Mouse (Mus musculus) CH12.LX (cell line): ENCODE measurements around the gene Rapgef2. TPM values are rescaled to one million over a fixed set of nuclear protein-coding genes. Genes with fewer than 3 reads are reported as not detected.

ENCODE experiments used
- DNase-seq: peaks from one replicate; pipeline ENCODE4 v3.0.0-alpha.2; 2013; ENCODE audit errors: extremely low read depth
- H3K27ac ChIP-seq: 2 replicates; pipeline ENCODE4 v1.5.1; 2012; ENCODE audit warnings: low read depth, mild to moderate bottlenecking, control low read depth, moderate library complexity; ENCODE audit not compliant: insufficient read depth
- H3K27me3 ChIP-seq: replicated peaks from 2 replicates; pipeline ENCODE3; 2012; ENCODE audit warnings: inconsistent platforms
- H3K36me3 ChIP-seq, 2 experiments: replicated peaks in 1 of 2; 2 replicates each; pipeline versions ENCODE3 to v1.6.1; 2012; ENCODE audit warnings: inconsistent platforms in 1 of 2, low read length in 1 of 2, mild to moderate bottlenecking in 1 of 2, mixed read lengths in 1 of 2, moderate library complexity in 1 of 2; ENCODE audit not compliant: control insufficient read depth in 1 of 2, insufficient read depth in 1 of 2
- H3K4me1 ChIP-seq, 2 experiments: 2 replicates each; pipeline ENCODE4 v1.6.1; 2012; ENCODE audit warnings: inconsistent platforms in 1 of 2, moderate library complexity in 1 of 2; ENCODE audit not compliant: insufficient read depth in 2 of 2, control insufficient read depth in 1 of 2
- H3K4me2 ChIP-seq: 2 replicates; pipeline ENCODE4 v1.6.1; 2012; ENCODE audit warnings: low read depth, mild to moderate bottlenecking, control low read depth; ENCODE audit not compliant: poor library complexity, insufficient read depth, severe bottlenecking
- H3K4me3 ChIP-seq, 3 experiments: fragments of 150-350 bp in 1 of 3; sonication (generic) in 1 of 3; replicated peaks in 1 of 3; 2 replicates each; pipeline versions ENCODE3 to v1.5.1; 2011 to 2012; ENCODE audit warnings: low read depth in 2 of 3, low read length in 2 of 3, mild to moderate bottlenecking in 2 of 3, moderate library complexity in 2 of 3, control low read depth in 1 of 3, improper control_type of control experiment in 1 of 3, inconsistent platforms in 1 of 3, mixed read lengths in 1 of 3; ENCODE audit not compliant: poor library complexity in 1 of 3
- H3K79me2 ChIP-seq: replicated peaks from 2 replicates; pipeline ENCODE4 v1.6.1; 2012; ENCODE audit warnings: mild to moderate bottlenecking, moderate library complexity; ENCODE audit not compliant: control insufficient read depth, poor library complexity, insufficient read depth, severe bottlenecking; ENCODE audit errors: extremely low read depth
- H3K9ac ChIP-seq: 2 replicates; pipeline ENCODE4 v1.6.1; 2012; ENCODE audit warnings: low read depth, mild to moderate bottlenecking, control low read depth, moderate library complexity; ENCODE audit not compliant: insufficient read depth
- H3K9me3 ChIP-seq: replicated peaks from 2 replicates; pipeline ENCODE3; 2012; ENCODE audit warnings: low read length, inconsistent platforms, mixed read lengths
- BHLHE40 ChIP-seq: IDR thresholded peaks from 2 replicates; pipeline ENCODE4 v1.6.1; 2011; ENCODE audit warnings: mild to moderate bottlenecking, low read depth, low read length, improper control_type of control experiment
- CHD1 ChIP-seq: IDR thresholded peaks from 2 replicates; pipeline ENCODE4 v1.6.1; 2012; ENCODE audit warnings: low read depth, low read length, improper control_type of control experiment, inconsistent platforms
- CHD2 ChIP-seq: IDR thresholded peaks from 2 replicates; pipeline ENCODE4 v1.6.1; 2011; ENCODE audit warnings: low read length, improper control_type of control experiment
- CTCF ChIP-seq, 2 experiments: IDR thresholded peaks in 1 of 2; conservative IDR thresholded peaks in 1 of 2; 2 replicates each; pipeline ENCODE4 v1.5.1; 2011 to 2012; ENCODE audit warnings: low read depth in 2 of 2, low read length in 2 of 2, improper control_type of control experiment in 1 of 2, inconsistent platforms in 1 of 2, mild to moderate bottlenecking in 1 of 2, moderate library complexity in 1 of 2
- E2F4 ChIP-seq: IDR thresholded peaks from 2 replicates; pipeline ENCODE4 v1.6.1; 2011; ENCODE audit warnings: low read depth, low read length, improper control_type of control experiment; ENCODE audit not compliant: insufficient replicate concordance
- EP300 ChIP-seq: IDR thresholded peaks from 2 replicates; pipeline ENCODE4 v1.6.1; 2011; ENCODE audit warnings: low read length, improper control_type of control experiment
- ETS1 ChIP-seq: conservative IDR thresholded peaks from 2 replicates; pipeline ENCODE4 v1.6.1; 2012; ENCODE audit warnings: low read depth, mild to moderate bottlenecking, inconsistent platforms, low read length, improper control_type of control experiment, moderate library complexity
- GABPA ChIP-seq: IDR thresholded peaks from 2 replicates; pipeline ENCODE4 v1.6.1; 2012; ENCODE audit warnings: low read depth, low read length, improper control_type of control experiment, inconsistent platforms; ENCODE audit not compliant: insufficient replicate concordance
- HCFC1 ChIP-seq: IDR thresholded peaks from 2 replicates; pipeline ENCODE4 v1.6.1; 2012; ENCODE audit warnings: low read depth, mild to moderate bottlenecking, inconsistent platforms, low read length, improper control_type of control experiment
- IRF4 ChIP-seq: IDR thresholded peaks from 2 replicates; pipeline ENCODE4 v1.6.1; 2014; ENCODE audit warnings: low read depth, mild to moderate bottlenecking, inconsistent platforms, low read length, improper control_type of control experiment
- JUN ChIP-seq: IDR thresholded peaks from 2 replicates; pipeline ENCODE4 v1.6.1; 2011; ENCODE audit warnings: low read depth, mild to moderate bottlenecking, low read length, improper control_type of control experiment, moderate library complexity; ENCODE audit not compliant: insufficient read depth
- JUND ChIP-seq: conservative IDR thresholded peaks from 2 replicates; pipeline ENCODE4 v1.6.1; 2011; ENCODE audit warnings: low read depth, low read length, improper control_type of control experiment
- KAT2A ChIP-seq: IDR thresholded peaks from 2 replicates; pipeline ENCODE4 v1.6.1; 2012; ENCODE audit warnings: low read length, improper control_type of control experiment, inconsistent platforms; ENCODE audit not compliant: insufficient replicate concordance
- MAFK ChIP-seq: IDR thresholded peaks from 2 replicates; pipeline ENCODE4 v1.6.1; 2011; ENCODE audit warnings: low read length, improper control_type of control experiment; ENCODE audit not compliant: insufficient replicate concordance
- MAZ ChIP-seq: IDR thresholded peaks from 2 replicates; pipeline ENCODE4 v1.6.1; 2012; ENCODE audit warnings: low read depth, mild to moderate bottlenecking, inconsistent platforms, low read length, improper control_type of control experiment, moderate library complexity
- MXI1 ChIP-seq: IDR thresholded peaks from 2 replicates; pipeline ENCODE4 v1.6.1; 2011; ENCODE audit warnings: mild to moderate bottlenecking, low read depth, low read length, improper control_type of control experiment
- MYC ChIP-seq: IDR thresholded peaks from 2 replicates; pipeline ENCODE4 v1.6.1; 2011; ENCODE audit warnings: low read depth, mild to moderate bottlenecking, improper control_type of control experiment, low read length
- POLR2A ChIP-seq: IDR thresholded peaks from 2 replicates; pipeline ENCODE4 v1.6.1; 2011; ENCODE audit warnings: low read depth, mild to moderate bottlenecking, improper control_type of control experiment, low read length
- POLR2AphosphoS2 ChIP-seq: IDR thresholded peaks from 2 replicates; pipeline ENCODE4 v1.6.1; 2011; ENCODE audit warnings: low read depth, low read length, improper control_type of control experiment
- RAD21 ChIP-seq: IDR thresholded peaks from 2 replicates; pipeline ENCODE4 v1.6.1; 2011; ENCODE audit warnings: low read depth, mild to moderate bottlenecking, low read length, improper control_type of control experiment, moderate library complexity
- RCOR1 ChIP-seq: conservative IDR thresholded peaks from 2 replicates; pipeline ENCODE4 v1.6.1; 2012; ENCODE audit warnings: low read depth, mild to moderate bottlenecking, inconsistent platforms, low read length, improper control_type of control experiment
- SIN3A ChIP-seq: IDR thresholded peaks from 2 replicates; pipeline ENCODE4 v1.6.1; 2012; ENCODE audit warnings: low read length, improper control_type of control experiment, inconsistent platforms
- SMC3 ChIP-seq: IDR thresholded peaks from 2 replicates; pipeline ENCODE4 v1.6.1; 2011; ENCODE audit warnings: low read depth, low read length, improper control_type of control experiment
- TBP ChIP-seq: conservative IDR thresholded peaks from 2 replicates; pipeline ENCODE4 v1.6.1; 2011; ENCODE audit warnings: low read depth, low read length, improper control_type of control experiment
- TCF12 ChIP-seq: IDR thresholded peaks from 2 replicates; pipeline ENCODE4 v1.6.1; 2014; ENCODE audit warnings: low read depth, mild to moderate bottlenecking, inconsistent platforms, low read length, improper control_type of control experiment
- UBTF ChIP-seq: IDR thresholded peaks from 2 replicates; pipeline ENCODE4 v1.6.1; 2012; ENCODE audit warnings: low read depth, mild to moderate bottlenecking, inconsistent platforms, low read length, improper control_type of control experiment, moderate library complexity
- USF2 ChIP-seq: conservative IDR thresholded peaks from 2 replicates; pipeline ENCODE4 v1.6.1; 2011; ENCODE audit warnings: low read depth, low read length, improper control_type of control experiment
- ZKSCAN1 ChIP-seq: IDR thresholded peaks from 2 replicates; pipeline ENCODE4 v1.6.1; 2012; ENCODE audit warnings: low read depth, inconsistent platforms, low read length, improper control_type of control experiment, borderline replicate concordance
- ZMIZ1 ChIP-seq: IDR thresholded peaks from 2 replicates; pipeline ENCODE4 v1.6.1; 2012; ENCODE audit warnings: low read depth, mild to moderate bottlenecking, inconsistent platforms, low read length, improper control_type of control experiment
- ZNF384 ChIP-seq: IDR thresholded peaks from 2 replicates; pipeline ENCODE4 v1.6.1; 2012; ENCODE audit warnings: low read depth, low read length, improper control_type of control experiment, inconsistent platforms
- dilution Hi-C: fragments of 300-500 bp; cut with MboI; formaldehyde crosslinking; loops from 2 replicates; pipeline ENCODE4 v1.14.3; 2020; ENCODE audit warnings: low sequenced_read_pairs; ENCODE audit not compliant: extremely low pct_unique_long_range_greater_than_20kb, extremely low pct_ligation_motif_present
- in situ Hi-C: fragments of 300-500 bp; cut with MboI; formaldehyde crosslinking; loops from 3 replicates; pipeline ENCODE4 v1.14.3; 2019; ENCODE audit warnings: low sequenced_read_pairs, low pct_ligation_motif_present, low pct_unique_long_range_greater_than_20kb, mixed read lengths
- polyA plus RNA-seq: library from polyadenylated mRNA; unstranded; fragments of >175 nt; gene quantifications from 2 replicates; pipeline ENCODE4 v1.2.1, GENCODE M21; 2012; ENCODE audit warnings: low read depth; ENCODE audit not compliant: insufficient read length
- total RNA-seq, 2 experiments: library from RNA; depleted of rRNA; stranded (reverse); fragments of 300-350 nt in 1 of 2; fragments of >200 nt in 1 of 2; gene quantifications; 2 replicates each; pipeline ENCODE4 v1.2.3; 2012 to 2014

Gene Rapgef2
- total and polyA plus RNA-seq, 3 experiments: 0.72 to 3.1 (median 2.6) TPM

- H3K4me3 ChIP-seq: no peak overlapping the region
- TF ChIP-seq CHD1 (no peak), ZKSCAN1 (no peak), ZNF384 (no peak), BHLHE40 (no peak), HCFC1 (no peak), E2F4 (no peak), SIN3A (no peak), JUND (no peak), SMC3 (no peak), IRF4 (no peak), MAFK (no peak), EP300 (no peak), POLR2AphosphoS2 (no peak), POLR2A (no peak), RCOR1 (no peak), UBTF (no peak), GABPA (no peak)
- TF ChIP-seq, all 38 proteins: peak for 0
- in situ Hi-C loops: no loop called here
- dilution Hi-C loops: no loop called here
- H3K9ac ChIP-seq: no peak overlapping the region
- H3K27me3 ChIP-seq: no peaks in the 10 kb centered on the region
- no peaks in the 10 kb centered on the region for H3K79me2 ChIP-seq
- H3K9me3 ChIP-seq: no peaks in the 10 kb centered on the region
- H3K27ac ChIP-seq: no peak overlapping the region
- H3K4me1 ChIP-seq: peaks cover 0 to 11% of the 10 kb centered on the region in 2 experiments; a peak in 1 of 4 replicates
- DNase-seq: no peak
- H3K4me2 ChIP-seq: no peak overlapping the region
- H3K36me3 ChIP-seq: peaks cover 0 to 23% of the 10 kb centered on the region in 2 experiments
These were observed 212.6 kb downstream of the Rapgef2 start for GRCm38 (mm10) chr3:79073541-79074244.

GRCm38 (mm10) chr3:79071561-79071960, 214.8 kb downstream of the Rapgef2 start:
- no peak overlapping the region for H3K27ac ChIP-seq
- peaks cover 0 to 11% of the 10 kb centered on the region in 2 experiments; a peak in 1 of 4 replicates for H3K4me1 ChIP-seq
- no peak overlapping the region for H3K9ac ChIP-seq
- no peak overlapping the region for H3K4me2 ChIP-seq
- no peak for TF ChIP-seq ZMIZ1
- TF ChIP-seq USF2: no peak
- TF ChIP-seq HCFC1: no peak
- no peak for TF ChIP-seq JUN
- TF ChIP-seq MAFK: no peak
- TF ChIP-seq CHD2: no peak
- TF ChIP-seq CTCF (conservative IDR thresholded peaks at IDR 0.05 in 1 of 2, IDR thresholded peaks at IDR 0.05 in 1 of 2; ENCODE audit: low read depth in 2 of 2, low read length in 2 of 2): no peak
- TF ChIP-seq RAD21: no peak
- TF ChIP-seq IRF4: no peak
- no peak for TF ChIP-seq KAT2A
- TF ChIP-seq TCF12: no peak
- no peak for TF ChIP-seq EP300
- no peak for TF ChIP-seq ETS1
- no peak for TF ChIP-seq TBP
- no peak for TF ChIP-seq MYC
- no peak for TF ChIP-seq SMC3
- TF ChIP-seq MAZ: no peak
- no peak for TF ChIP-seq MXI1
- TF ChIP-seq POLR2AphosphoS2: no peak
- TF ChIP-seq UBTF: no peak
- H3K9me3 ChIP-seq: no peaks in the 10 kb centered on the region
- DNase-seq: no peak
- in situ Hi-C loops: no loop called here
- H3K4me3 ChIP-seq: no peak overlapping the region
- H3K27me3 ChIP-seq: no peaks in the 10 kb centered on the region
- no peaks in the 10 kb centered on the region for H3K79me2 ChIP-seq
- dilution Hi-C loops: no loop called here
- H3K36me3 ChIP-seq: peaks cover 0 to 25% of the 10 kb centered on the region in 2 experiments
